7 mouse cellular contexts compared by ENCODE assay signal in genomic region chr4:145199982-145200699, GRCm38 (mm10). TPM values are rescaled to one million over a fixed set of nuclear protein-coding genes. Genes with fewer than 3 reads are reported as not detected.
DNase-seq lines count a peak whose midpoint lies in the region; ATAC-seq lines count a peak whose summit lies in the region.

No protein-coding gene starts in this region.

- H3K4me3 ChIP-seq in liver, embryonic 13.5 days (replicated peaks) = peak overlapping the region; percentile 11
- no peak overlapping the region for H3K4me3 ChIP-seq in stomach, embryonic 15.5 days (replicated peaks)

- H3K9me3 ChIP-seq in liver, embryonic 13.5 days (replicated peaks) = no peaks in the 10 kb centered on the region
- no peaks in the 10 kb centered on the region for H3K9me3 ChIP-seq in stomach, embryonic 15.5 days

- peaks cover 67% of the 10 kb centered on the region for H3K4me1 ChIP-seq in liver, embryonic 13.5 days (replicated peaks)
- H3K4me1 ChIP-seq in stomach, embryonic 15.5 days = peaks cover 5% of the 10 kb centered on the region

- intact Hi-C loops in heart, postnatal 10 days (cut with DNase I) = loop anchor here (5.0 kb wide), 2 partner anchors 87 to 308 kb away; partner anchors contain the start of gene Dhrs3

- peak overlapping the region; percentile 64 for H3K9ac ChIP-seq in liver, embryonic 13.5 days
- H3K9ac ChIP-seq in stomach, embryonic 15.5 days = no peak overlapping the region

- H3K27ac ChIP-seq in liver, embryonic 13.5 days = peak overlapping the region; percentile 95
- peak overlapping the region; percentile 74 for H3K27ac ChIP-seq in stomach, embryonic 15.5 days

- ATAC-seq in liver, embryonic 13.5 days (ENCODE audit: low read depth) = peak; percentile 93
- peak; percentile 89 for ATAC-seq in stomach, embryonic 15.5 days (ENCODE audit: insufficient read depth, low FRiP score, low read depth)

- 4% methylated on average over 11 of the region's 11 CpGs for WGBS in liver, embryonic 13.5 days (ENCODE audit: insufficient replicate concordance)
- 26% methylated on average over 11 of the region's 11 CpGs for WGBS in stomach, embryonic 15.5 days

- peak; percentile 33 to 38 for DNase-seq in right cerebral cortex, adult 2 months (ENCODE audit: low spot score in 2 of 2)
- no peak for DNase-seq in right cerebral cortex, postnatal 10 days (ENCODE audit: low spot score in 2 of 2)
- peak; percentile 68 for DNase-seq in brain, adult 2 months (ENCODE audit: low read depth, low spot score)
- DNase-seq in heart, postnatal 10 days = peak; percentile 48 to 53
- DNase-seq in liver, embryonic 13.5 days = peak; percentile 75
- DNase-seq in testis, postnatal 14 days (ENCODE audit: low spot score) = no peak

- no peaks in the 10 kb centered on the region for H3K36me3 ChIP-seq in liver, embryonic 13.5 days
- no peaks in the 10 kb centered on the region for H3K36me3 ChIP-seq in stomach, embryonic 15.5 days

- no peaks in the 10 kb centered on the region for H3K27me3 ChIP-seq in liver, embryonic 13.5 days
- no peaks in the 10 kb centered on the region for H3K27me3 ChIP-seq in stomach, embryonic 15.5 days (replicated peaks)

- H3K4me2 ChIP-seq in liver, embryonic 13.5 days = peak overlapping the region; percentile 52
- peak overlapping the region; percentile 19; the same call in 1 of the 2 replicates for H3K4me2 ChIP-seq in stomach, embryonic 15.5 days

RNA-seq across cellular contexts. Expression of gene Vps13d, which starts 5.3 kb away (rescaled TPM):
- total RNA-seq in heart, postnatal 10 days (2021) = 10 to 100 TPM; 75.8 to 82.6 TPM
- polyA plus RNA-seq in liver, embryonic 13.5 days (2015; fragmentation: Nextera tagmentation; extraction: Ambion mirVana) = 3.1 and 3.5 TPM in 2 replicates
- 8.8 and 9.6 TPM in 2 replicates for polyA plus RNA-seq in stomach, embryonic 15.5 days (2015; fragmentation: Nextera tagmentation; extraction: Ambion mirVana)

RNA-seq across cellular contexts. Expression of gene Tnfrsf1b, which starts 46.5 kb away (rescaled TPM):
- 1 to 10 TPM; 5.3 to 7.2 TPM for total RNA-seq in heart, postnatal 10 days (2021)
- 4.1 and 4.8 TPM in 2 replicates for polyA plus RNA-seq in liver, embryonic 13.5 days (2015; fragmentation: Nextera tagmentation; extraction: Ambion mirVana)
- polyA plus RNA-seq in stomach, embryonic 15.5 days (2015; fragmentation: Nextera tagmentation; extraction: Ambion mirVana) = 5.9 and 6.4 TPM in 2 replicates

Comparison
In these comparisons a context has a peak if more than half of its experiments do, and no peak if none do; other contexts are left out.
1. DNase-seq: peak in right cerebral cortex, adult 2 months (2 of 2), brain, adult 2 months (single experiment), heart, postnatal 10 days (2 of 2) and liver, embryonic 13.5 days (single experiment); none in right cerebral cortex, postnatal 10 days (0 of 2) and testis, postnatal 14 days (single experiment).